Mouse (Mus musculus) thymus, postnatal 10 days (tissue): Measurements from ENCODE around the gene Gm7951.
"Not testable (repeated sequence)": the region's sequence is repeated elsewhere in the genome, so short reads cannot be mapped to it uniquely, and the experiment has no call there.

Source experiments
- DNase-seq, 2 experiments: peaks; one replicate each; pipeline ENCODE4 v3.0.0; 2021; ENCODE audit warnings: low spot score in 2 of 2

Gene Gm7951

DNA sequence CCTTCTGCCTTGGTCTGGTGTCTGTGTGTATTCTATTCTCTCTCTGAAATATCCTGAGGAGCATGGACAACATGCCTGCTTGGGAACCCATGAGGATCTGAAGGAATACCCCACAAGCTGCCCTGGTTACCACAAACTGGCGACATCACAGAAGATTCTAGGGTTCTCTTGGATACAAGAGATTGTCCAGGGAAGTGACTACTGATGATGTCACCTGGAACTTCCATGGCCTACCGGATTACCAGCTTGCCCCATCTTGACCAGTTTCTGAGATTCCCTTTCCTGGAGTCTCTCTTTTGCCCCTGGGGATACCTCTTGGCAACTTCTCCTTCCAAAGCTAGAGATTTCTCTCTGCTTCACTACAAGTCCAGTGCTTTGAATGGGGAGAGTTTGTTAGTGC lies at the start of gene Gm7951:
Gm7951 (minus strand) TSS at position 101 of the 400 bp plus-strand sequence.
- not testable (repeated sequence) for DNase-seq

DNA sequence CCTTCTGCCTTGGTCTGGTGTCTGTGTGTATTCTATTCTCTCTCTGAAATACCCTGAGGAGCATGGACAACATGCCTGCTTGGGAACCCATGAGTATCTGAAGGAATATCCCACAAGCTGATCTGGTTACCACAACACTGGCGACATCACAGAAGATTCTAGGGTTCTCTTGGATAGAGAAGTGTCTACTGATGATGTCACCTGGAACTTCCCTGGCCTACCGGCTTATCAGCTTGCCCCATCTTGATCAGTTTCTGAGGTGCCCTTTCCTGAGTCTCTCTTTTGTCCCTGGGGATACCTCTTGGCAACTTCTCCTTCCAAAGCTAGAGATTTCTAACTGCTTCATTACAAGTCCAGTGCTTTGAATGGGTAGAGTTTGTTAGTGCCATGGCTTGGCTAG lies 45.4 kb upstream of the Gm7951 start, which contains the start of gene Gm17027:
Gm17027 (minus strand) TSS at position 101 of the 400 bp plus-strand sequence.
- not testable (repeated sequence) for DNase-seq

DNA sequence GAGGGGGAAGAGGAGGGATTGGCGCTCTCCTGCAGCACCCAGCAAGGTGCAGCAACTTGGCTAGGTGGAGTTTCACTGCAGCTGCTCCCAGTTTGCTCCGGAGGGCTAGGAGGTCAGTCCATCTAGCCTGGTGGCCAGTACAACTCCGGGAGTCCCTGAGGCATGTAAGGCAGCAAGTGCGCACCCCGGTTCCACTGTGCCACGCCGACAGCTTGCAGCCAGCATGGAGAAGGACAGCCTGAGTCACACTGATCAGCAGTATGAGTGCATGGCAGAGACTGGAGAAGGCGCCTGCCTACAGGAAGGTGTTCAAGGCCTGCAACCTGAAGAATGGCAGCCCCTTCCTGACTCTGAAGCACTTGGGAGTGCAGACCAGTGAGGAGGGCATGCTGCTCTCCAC lies 17.4 kb upstream of the Gm7951 start:
- DNase-seq, result not testable (repeated sequence)

DNA sequence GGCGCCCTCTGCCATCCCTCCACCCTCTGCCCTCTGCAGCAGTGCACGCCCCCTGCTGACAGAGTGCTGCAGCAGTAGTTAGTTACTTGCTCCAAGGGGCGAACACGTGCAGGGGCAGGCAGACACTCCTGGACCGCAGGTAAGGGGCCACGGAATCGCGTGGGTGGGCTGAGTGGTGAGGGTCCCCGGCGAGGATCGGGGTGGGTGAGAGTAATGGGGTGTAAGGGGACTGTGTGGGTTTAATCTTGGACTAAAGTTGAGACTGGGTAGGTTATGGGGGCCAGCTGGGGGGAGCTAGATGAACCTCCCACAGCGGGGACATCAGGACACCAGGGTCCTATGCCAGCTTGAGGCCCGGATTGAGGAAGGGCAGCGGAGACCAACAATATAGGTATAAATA lies 16.6 kb upstream of the Gm7951 start:
- DNase-seq, result not testable (repeated sequence)
